Mouse (Mus musculus) brain, adult 10 weeks (tissue): Measurements from ENCODE around the gene Dohh. TPM values are rescaled to one million over a fixed set of nuclear protein-coding genes. Genes with fewer than 3 reads are reported as not detected.

ENCODE experiments used
- polyA plus RNA-seq: library from polyadenylated mRNA; stranded (reverse); fragments of 350-450 nt; fragmentation: Illumina TruSeq; extraction: RNeasy Lipid Tissue Mini Kit (QIAGEN cat#74804); gene quantifications from one replicate; pipeline ENCODE4 v1.2.3, GENCODE M21; 2015; ENCODE audit warnings: low read depth, low replicate concordance

The Dohh gene
- polyA plus RNA-seq = 94.1 TPM

DNA sequence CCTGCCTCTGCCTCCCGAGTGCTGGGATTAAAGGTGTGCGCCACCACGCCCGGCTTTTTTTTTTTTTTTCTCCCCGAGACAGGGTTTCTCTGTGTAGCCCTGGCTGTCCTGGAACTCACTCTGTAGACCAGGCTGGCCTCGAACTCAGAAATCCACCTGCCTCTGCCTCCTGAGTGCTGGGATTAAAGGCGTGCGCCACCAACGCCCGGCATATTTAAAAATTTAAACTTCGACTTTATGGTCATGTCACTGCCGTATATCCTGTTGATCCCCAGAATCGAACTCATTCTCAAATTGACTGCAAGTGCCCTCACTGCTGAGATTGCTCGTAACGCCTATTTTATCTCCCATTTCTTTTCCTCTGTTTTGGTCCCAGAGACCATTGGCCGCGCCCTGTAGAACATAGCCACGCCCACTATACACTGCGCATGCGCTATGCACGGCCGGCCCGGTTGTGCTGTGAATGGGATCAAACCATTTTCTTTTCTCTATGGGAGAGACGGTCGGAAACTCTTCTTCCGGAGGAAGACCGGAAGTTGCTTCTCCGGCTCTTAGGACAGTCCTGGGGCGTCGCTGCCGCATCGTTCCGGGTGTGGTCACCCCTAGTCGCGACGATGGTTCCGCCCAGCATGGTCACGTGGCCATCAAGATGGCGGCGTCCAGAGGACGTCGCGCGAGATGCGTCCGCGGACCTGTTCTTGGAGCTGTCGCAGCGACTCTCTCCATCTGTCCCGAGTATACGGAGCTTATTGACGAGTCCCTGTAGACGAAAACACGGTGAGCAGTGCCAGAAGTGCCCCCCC is at the start of gene Dohh, which contains the start of gene Gm48551:
Dohh (plus strand) TSS at position 627 of the 803 bp plus-strand sequence.
Gm48551 (plus strand) TSS at position 665 of the 803 bp plus-strand sequence.

DNA sequence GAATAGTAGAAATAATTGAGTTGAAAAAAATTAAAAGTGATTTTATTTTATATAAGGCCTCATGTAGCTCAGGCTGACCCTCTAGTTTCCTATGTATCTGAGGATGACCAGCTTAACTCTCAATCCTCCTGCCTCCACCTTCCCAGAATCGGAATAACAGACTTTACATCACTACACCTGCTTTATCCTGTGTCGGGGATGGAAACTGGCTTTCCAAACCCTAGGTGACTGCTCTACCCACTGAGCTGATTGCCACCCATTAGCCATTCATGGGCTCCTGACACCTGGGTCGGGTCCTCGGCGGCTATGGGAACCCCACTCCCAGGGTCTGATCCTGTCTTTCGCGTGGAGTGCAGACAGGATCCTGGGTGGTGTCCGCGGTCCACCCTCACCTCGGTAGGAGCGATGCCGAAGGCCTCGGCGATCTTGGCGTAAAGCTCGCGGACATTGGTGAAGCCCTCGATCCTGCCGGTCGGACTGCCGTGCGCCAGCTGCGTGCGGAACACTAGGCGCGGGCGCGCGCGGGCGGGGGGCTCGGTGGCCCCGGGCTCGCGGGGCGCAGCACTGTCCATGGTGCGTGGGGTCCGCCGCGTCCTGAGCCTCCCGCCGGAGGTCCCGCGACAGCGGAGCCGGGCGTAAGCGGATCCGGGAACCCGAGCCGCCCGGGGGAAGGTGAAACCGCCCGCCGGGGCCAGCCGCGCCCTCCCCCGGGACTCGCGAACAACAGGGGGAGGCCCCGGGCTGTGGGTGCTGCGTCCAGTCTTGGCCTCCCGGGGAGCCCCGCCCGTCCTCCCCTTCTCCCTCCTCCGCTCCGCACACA is 41.3 kb upstream of the Dohh start, which contains the start of gene Gipc3:
Gipc3 (minus strand) TSS at position 581 of the 820 bp plus-strand sequence.

GRCm38 (mm10) chr10:81350351-81351063 is 33.7 kb upstream of the Dohh start, which contains the start of gene Hmg20b:
Gene Hmg20b (minus strand): TSS chr10:81350480.

DNA sequence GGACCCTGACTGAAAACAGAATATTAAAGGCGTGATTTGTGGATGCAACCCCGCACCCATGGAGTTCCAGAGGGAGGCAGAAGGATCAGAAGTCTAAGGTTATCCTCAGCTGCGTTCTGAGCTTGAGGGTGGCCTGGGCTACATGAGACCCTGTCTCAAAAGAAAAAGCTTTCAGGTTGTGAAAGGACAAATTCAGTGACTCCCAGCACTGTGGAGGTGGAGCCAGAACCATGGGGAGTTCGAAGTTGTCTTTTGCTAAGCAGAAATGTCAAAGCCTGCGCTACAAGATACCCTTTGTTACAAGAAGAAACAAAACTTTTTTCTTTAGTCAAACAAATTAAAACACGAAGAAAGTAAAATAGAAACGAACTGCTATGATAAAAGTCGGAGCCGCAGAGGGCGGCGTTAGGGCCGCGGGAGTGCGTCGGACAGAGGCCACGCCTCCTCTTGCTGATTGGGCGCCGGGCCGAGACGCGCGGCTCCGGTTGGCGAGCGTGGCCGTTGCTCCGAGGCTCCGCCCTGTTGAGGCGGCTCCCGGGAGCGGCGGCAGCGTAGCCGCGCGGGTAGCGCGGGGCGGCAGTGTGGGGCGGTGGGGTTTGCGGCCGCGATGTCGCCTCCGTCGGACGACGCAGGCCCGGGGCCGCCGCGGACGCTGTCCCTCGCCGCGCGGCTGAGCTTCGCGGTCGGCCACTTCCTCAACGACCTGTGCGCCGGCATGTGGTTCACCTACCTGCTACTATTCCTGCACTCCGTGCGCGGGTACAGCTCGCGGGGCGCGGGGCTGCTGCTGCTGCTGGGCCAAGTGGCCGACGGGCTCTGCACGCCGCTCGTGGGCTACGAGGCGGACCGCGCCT is 27.0 kb upstream of the Dohh start, which contains the start of gene Mfsd12:
Mfsd12 (plus strand) TSS at position 501 of the 854 bp plus-strand sequence.

GRCm38 (mm10) chr10:81365672-81366476 is 18.4 kb upstream of the Dohh start, which contains the start of gene 4930404N11Rik:
Gene 4930404N11Rik (minus strand): TSS chr10:81365816.

GRCm38 (mm10) chr10:81377793-81378552 is 6.3 kb upstream of the Dohh start, which contains the start of gene Fzr1:
Gene Fzr1 (minus strand): TSS chr10:81378516.

DNA sequence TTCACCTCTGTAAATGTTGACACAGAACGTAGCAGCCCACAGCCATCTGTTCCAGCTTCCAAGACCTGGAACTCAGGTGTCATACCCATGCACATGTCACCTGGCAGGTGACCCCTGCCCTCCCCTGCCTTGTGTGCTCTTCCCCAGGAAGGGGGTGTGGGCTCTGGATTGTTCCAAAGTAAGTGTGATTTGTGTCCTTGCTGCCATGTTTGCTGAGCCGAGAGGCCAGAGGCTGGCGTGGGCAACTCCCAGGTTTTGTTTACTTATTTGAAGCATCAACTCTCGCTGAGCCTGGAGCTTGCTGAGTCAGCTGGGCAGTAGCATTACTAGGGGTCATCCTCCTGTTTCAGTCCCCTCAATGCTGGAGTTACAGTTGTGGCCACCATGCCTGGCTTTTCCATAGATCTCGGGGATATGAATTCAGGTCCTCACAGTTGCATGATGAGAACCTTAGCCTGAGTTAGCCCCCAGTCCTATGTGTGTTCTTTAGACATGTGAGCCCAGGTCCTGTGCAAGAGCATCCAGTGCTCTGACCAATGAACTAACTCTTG is 4.4 kb downstream of the Dohh start, which contains the start of gene Gm48552:
Gm48552 (plus strand) TSS at position 501 of the 551 bp plus-strand sequence.

DNA sequence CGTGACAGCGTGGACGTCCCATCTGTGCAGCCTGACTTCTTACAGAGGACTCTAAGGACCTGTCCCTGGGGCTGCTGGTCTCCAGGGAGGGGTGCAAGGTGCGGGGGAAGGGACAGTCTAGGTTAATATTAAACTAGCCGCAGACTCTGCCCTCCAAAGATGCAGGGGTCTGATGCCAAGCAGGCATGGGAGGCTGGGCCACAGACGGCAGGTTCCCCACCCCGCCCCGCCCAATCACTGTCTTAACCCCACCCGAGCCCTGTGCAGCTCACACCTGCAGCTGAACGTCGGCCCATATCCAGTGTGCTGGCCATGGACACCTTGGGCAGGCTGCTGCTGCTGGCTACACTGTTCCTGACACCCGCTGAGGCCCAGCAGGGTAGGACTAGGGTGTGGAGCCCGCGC is 8.6 kb downstream of the Dohh start, which contains the start of gene Smim24:
Smim24 (plus strand) TSS at position 271 of the 405 bp plus-strand sequence.

Other genes with a start within 250 kb of the Dohh start
- 45.3 TPM for gene Zbtb7a, start 249.2 kb upstream of the Dohh start, polyA plus RNA-seq
- 17.8 TPM for gene Pias4, start 216.5 kb upstream of the Dohh start, polyA plus RNA-seq
- 804 TPM for gene Eef2, start 207.8 kb upstream of the Dohh start, polyA plus RNA-seq
- gene Dapk3, start 201.4 kb upstream of the Dohh start, polyA plus RNA-seq = 65.2 TPM
- gene 4930442H23Rik, start 200.6 kb upstream of the Dohh start, polyA plus RNA-seq = not detected
- not detected for gene Nmrk2, start 182.4 kb upstream of the Dohh start, polyA plus RNA-seq
- gene Atcay, start 153.6 kb upstream of the Dohh start, polyA plus RNA-seq = 148 TPM
- gene Zfr2, start 151.3 kb upstream of the Dohh start, polyA plus RNA-seq = 39.4 TPM
- 194 TPM for gene Matk, start 131.5 kb upstream of the Dohh start, polyA plus RNA-seq
- 82.8 TPM for gene Mrpl54, start 117.5 kb upstream of the Dohh start, polyA plus RNA-seq
- gene Apba3, start 117.5 kb upstream of the Dohh start, polyA plus RNA-seq = 30.7 TPM
- 0.57 TPM for gene Tjp3, start 92.8 kb upstream of the Dohh start, polyA plus RNA-seq
- 246 TPM for gene Pip5k1c, start 91.5 kb upstream of the Dohh start, polyA plus RNA-seq
- gene Cactin, start 63.3 kb upstream of the Dohh start, polyA plus RNA-seq = 18.8 TPM
- 0.85 TPM for gene Tbxa2r, start 55.7 kb upstream of the Dohh start, polyA plus RNA-seq
- gene Gipc3, start 41.2 kb upstream of the Dohh start, polyA plus RNA-seq = 1.2 TPM
- gene Hmg20b, start 33.9 kb upstream of the Dohh start, polyA plus RNA-seq = 24.4 TPM
- gene Mfsd12, start 26.9 kb upstream of the Dohh start, polyA plus RNA-seq = 19.9 TPM
- not detected for gene 4930404N11Rik, start 18.6 kb upstream of the Dohh start, polyA plus RNA-seq
- gene Fzr1, start 5.9 kb upstream of the Dohh start, polyA plus RNA-seq = 48.4 TPM
- 5.0 TPM for gene Gm48551, start within 50 bp of the Dohh start, polyA plus RNA-seq
- 3.5 TPM for gene Gm48552, start 4.6 kb downstream of the Dohh start, polyA plus RNA-seq
- 2.5 TPM for gene Smim24, start 8.6 kb downstream of the Dohh start, polyA plus RNA-seq
- gene Nfic, start 71.2 kb downstream of the Dohh start, polyA plus RNA-seq = 52.1 TPM
- gene Celf5, start 98.3 kb downstream of the Dohh start, polyA plus RNA-seq = 123 TPM
- 61.7 TPM for gene Ncln, start 112.0 kb downstream of the Dohh start, polyA plus RNA-seq
- gene S1pr4, start 115.7 kb downstream of the Dohh start, polyA plus RNA-seq = 0.61 TPM
- 1.9 TPM for gene Gna15, start 139.8 kb downstream of the Dohh start, polyA plus RNA-seq
- gene Gna11, start 160.8 kb downstream of the Dohh start, polyA plus RNA-seq = 82.4 TPM
- 686 TPM for gene Aes, start 175.1 kb downstream of the Dohh start, polyA plus RNA-seq
- 28.6 TPM for gene Tle2, start 190.1 kb downstream of the Dohh start, polyA plus RNA-seq
- 9.8 TPM for gene Tle6, start 216.6 kb downstream of the Dohh start, polyA plus RNA-seq
- gene BC025920, start 221.8 kb downstream of the Dohh start, polyA plus RNA-seq = 4.6 TPM
- 17.1 TPM for gene Sirt6, start 243.4 kb downstream of the Dohh start, polyA plus RNA-seq
- gene Ankrd24, start 244.1 kb downstream of the Dohh start, polyA plus RNA-seq = 56.0 TPM